Mouse (Mus musculus) left cerebral cortex, adult 8-10 months (tissue): ENCODE data around the gene Cog4. TPM values are rescaled to one million over a fixed set of nuclear protein-coding genes. Genes with fewer than 3 reads are reported as not detected.
"Not testable (repeated sequence)": the region's sequence is repeated elsewhere in the genome, so short reads cannot be mapped to it uniquely, and the experiment has no call there.

ENCODE experiments used
- DNase-seq, 2 experiments: peaks; one replicate each; pipeline ENCODE4 v3.0.0; 2022; ENCODE audit warnings: low spot score in 2 of 2
- total RNA-seq, 4 experiments: library from RNA; stranded (reverse); gene quantifications; 2 replicates each; pipeline ENCODE4 v1.2.4; 2022

Gene Cog4
- total RNA-seq, 4 experiments from 2014 or later = 50.2 to 56.8 (median 54.5) TPM

GRCm38 (mm10) chr8:110828511-110828910 lies 17.9 kb upstream of the Cog4 start:
- no peak for DNase-seq

DNA sequence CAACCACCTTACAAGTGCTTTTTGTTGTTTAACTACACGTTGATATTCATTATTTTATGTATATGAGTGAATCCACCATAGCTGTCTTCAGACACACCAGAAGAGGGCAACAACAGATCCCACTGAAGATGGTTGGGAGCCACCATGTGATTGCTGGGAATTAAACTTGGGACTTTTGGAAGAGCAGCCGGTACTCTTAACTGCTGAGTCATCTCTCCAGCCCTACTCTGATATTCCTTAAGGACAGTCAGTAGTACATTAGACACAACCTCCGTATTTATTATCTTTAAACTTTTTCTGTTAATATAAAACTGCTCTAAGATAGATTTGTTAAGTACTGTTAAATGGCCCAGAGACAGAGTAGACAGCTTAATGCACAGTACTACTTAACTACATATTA lies 14.4 kb upstream of the Cog4 start:
- DNase-seq = no peak

DNA sequence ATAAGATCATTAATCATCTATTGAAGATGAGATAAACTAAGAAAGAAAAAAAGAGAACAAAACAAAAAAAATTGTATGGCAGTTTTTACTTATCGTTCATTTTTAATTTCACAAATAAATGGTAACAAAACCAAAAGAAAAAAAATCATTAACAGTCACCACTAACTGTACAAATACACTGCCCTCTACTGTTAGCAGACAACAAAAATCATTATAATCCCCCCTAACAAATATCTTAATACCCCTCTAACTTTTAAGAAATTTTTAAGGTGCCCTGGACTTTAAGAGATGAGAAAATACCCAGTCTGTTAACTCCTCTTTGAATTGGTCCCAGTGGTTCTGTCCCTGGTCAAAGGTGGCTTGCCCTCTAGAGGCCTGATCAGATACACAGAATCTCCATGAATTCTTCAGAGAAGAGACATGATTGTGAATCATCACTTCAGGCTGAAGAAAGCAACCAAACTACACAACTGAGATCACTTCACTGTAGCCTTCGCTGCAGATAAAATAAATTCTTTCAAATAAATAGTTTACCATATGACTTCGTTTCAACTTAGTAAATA lies 4.3 kb upstream of the Cog4 start:
- no peak for DNase-seq

- DNase-seq = no peak
Measured at GRCm38 (mm10) chr8:110843207-110843606, 3.2 kb upstream of the Cog4 start.

DNA sequence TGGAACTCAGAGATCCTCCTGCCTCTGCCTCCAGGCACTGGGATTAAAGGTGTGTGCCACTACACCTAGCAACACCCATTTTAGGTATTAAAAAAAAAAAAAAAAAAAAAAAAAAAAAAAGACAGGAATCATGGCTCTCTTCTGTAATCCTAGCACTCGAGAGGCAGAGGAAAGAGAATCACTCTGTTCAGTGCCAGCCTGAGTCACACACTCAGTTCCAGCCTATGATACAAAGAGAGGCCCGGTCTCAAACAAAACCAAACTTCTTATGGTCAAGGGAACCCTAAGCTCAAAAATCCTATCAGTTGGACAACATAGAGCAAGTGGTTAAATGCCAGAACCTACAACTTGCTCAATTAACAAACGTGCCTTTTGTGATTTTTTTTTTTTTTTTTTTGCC lies 1.5 kb upstream of the Cog4 start:
- no peak for DNase-seq

- DNase-seq = no peak
Measured at GRCm38 (mm10) chr8:110845821-110846404, 487 bp upstream of the Cog4 start.

DNA sequence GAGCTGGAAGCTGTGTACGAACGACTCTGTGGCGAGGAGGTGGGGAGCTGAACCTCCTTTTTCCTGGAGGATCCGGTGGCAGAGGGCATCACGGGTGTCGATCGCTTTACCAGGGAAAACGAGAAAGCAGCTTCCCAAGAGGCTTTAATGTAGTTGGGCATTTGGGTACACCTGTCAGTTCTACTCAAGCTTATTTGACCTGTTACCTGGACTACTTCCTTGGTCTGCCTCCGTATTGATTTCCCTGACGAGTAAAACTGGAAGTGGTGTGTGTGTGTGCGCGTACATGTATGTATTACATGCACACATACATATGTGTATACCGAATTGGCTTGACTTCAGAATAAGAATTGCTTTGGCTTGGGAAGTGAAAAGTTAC lies 760 bp downstream of the Cog4 start:
- DNase-seq = no peak

DNA sequence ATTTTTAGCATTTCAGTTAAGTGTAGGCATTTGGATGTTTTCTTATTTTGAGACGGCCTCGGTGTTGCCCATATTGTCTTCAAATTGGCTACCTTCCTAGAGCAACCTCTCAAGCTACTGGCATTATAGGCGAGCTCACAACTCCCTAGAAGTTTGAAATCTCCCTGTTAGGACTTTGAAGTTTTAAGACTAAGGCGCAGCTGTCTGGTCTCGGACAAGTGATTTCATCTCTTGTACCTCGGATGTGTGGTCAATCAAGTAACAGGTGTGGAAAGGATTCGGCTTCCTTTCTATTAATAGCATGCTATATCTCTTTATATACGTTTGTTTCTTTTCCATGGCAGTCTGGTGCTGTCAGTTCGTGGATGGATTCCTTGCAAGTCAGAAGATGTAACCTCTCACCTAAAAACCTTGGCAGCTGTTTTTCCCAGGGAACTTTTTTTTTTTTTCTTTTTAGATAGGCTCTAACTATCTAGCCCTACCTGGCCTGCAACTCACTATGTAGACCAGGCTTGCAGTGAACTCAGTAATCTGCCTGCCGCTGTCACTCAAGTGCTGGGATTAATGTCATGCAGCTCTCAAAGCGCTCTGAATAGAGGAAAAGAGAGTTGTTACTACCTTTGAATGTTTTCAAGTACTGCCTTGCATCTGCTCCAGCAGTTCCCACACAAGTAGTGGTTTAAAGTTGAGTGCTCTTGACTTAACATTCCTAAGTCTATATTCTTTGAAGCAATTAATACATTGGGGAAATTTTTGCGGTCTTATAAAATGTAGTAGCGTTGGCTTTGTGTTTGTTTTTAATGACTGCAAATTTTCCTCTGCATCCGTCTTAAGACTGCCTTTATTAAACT lies 1.5 kb downstream of the Cog4 start:
- DNase-seq = no peak

DNA sequence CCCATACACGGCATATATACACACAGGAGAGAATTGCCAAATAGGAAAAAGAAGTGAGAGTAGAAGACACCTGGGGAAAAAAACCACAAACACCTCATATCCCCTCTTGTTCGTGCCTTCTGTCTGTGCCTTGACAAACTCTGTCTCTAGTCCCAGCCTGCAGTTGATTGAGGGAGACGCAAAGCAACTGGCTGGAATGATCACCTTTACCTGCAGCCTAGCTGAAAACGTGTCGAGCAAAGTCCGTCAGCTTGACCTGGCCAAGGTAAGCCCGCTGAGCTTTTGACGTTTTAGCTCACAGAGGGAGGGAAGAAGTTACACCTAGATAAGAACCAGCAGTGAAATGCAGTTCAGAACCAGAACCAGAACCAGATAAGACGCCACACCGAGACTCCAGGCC lies 4.8 kb downstream of the Cog4 start:
- DNase-seq = no peak

DNA sequence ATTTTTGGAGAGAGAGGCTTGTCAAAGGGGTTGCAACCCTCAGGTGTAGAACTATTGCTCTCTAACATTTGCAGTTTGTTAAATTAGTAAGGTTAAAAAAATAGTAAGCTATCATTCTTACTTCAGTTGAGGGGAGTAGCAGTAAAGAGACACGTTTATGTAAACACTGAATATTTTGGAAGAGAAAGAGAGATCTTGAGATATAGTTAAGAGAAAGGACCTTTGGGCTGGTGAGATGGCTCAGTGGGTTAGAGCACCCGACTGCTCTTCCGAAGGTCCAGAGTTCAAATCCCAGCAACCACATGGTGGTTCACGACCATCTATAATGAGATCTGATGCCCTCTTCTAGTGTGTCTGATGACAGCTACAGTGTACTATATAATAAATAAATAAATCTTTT lies 9.7 kb downstream of the Cog4 start:
- not testable (repeated sequence) for DNase-seq

DNA sequence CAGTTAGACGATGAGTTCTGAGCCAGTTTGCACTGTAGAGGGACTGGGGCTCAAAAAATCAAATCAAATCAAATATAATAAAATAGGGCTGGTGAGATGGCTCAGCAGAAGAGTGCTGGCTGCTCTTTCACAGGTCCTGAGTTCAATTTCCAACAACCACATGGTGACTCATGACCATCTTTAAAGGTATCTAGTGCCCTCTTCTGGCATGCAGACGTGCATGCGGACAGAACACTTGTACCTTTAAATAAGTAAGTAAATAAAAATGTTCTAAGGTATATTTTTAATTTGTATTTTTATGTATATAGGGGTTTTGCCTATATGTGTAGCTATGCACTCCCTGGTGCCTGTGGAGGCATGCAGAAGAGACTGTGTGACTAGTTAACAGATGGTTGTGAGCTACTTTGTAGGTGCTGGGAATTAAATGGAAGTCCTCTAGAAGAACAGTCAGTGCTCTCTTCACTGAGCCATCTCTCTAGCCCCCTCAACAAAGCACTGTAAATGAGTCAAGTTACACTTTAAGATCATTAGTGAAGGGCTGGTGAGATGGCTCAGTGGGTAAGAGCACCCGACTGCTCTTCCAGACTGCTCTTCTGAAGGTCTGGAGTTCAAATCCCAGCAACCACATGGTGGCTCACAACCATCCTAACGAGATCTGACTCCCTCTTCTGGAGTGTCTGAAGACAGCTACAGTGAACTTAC lies 10.5 kb downstream of the Cog4 start:
- no peak for DNase-seq

- DNase-seq = no peak
Measured at GRCm38 (mm10) chr8:110859651-110860501, 13.5 kb downstream of the Cog4 start.

- not testable (repeated sequence) for DNase-seq
Measured at GRCm38 (mm10) chr8:110861347-110862025, 15.1 kb downstream of the Cog4 start.

DNA sequence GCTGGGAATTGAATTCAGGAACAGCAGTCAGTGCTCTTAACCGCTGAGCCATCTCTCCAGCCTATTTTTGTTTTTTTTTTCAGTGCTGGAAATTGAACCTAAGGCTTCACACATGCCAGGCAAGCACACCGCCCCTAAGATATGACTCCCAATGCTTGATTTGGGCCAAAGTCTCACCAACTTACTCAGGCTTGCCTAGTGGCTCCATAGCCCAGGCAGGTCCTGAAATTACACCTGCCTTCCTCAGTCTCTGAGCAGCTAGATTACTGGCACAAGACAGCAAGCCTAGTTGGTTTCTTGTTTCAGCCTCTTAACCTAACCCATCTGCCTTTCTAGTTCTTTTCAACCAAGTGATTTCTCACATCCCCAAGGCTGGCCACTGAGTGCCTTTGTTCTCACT lies 24.1 kb downstream of the Cog4 start:
- no peak for DNase-seq

DNA sequence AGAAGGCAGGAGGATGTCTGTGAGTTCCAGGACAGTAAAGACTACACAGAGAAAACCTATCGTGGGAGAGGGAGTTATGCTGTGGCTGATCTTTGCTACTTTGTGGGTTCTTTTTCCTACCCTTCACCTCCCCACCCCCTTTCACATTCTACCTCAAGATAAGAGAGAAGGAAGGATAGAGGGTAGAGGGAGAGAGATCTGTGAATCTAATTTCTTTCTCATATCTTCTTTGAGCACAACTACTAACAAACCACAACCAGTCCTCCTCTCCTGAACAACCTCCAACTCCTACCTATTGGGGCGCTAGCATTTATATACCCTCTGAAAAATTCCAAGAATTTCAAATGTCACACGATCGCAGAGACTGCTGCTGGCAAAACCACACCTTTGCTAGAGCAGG lies 31.5 kb downstream of the Cog4 start:
- DNase-seq = no peak

- peak in 1 of 2 experiments; percentile 39 for DNase-seq
Measured at GRCm38 (mm10) chr8:110881741-110882310, 35.4 kb downstream of the Cog4 start.

DNA sequence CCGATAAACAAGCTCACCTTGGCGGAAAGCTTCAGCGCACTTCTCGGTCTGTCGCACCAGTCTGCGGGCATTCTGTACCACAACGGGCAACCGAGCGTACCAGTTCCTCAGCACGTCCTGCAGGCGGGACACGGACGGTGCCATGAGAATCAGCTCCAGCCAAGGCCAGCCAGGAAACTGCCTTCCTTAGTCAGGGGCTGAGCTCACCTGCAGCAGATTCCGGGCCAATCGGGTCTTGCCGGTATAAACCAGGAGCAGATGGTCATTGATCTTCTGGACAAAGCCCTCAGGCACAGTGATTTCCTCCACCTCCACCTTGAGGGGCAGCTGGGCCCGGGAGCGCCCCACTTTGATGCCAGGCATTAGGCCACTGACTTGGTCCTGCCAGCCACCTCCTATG lies 37.4 kb downstream of the Cog4 start:
- DNase-seq = no peak

DNA sequence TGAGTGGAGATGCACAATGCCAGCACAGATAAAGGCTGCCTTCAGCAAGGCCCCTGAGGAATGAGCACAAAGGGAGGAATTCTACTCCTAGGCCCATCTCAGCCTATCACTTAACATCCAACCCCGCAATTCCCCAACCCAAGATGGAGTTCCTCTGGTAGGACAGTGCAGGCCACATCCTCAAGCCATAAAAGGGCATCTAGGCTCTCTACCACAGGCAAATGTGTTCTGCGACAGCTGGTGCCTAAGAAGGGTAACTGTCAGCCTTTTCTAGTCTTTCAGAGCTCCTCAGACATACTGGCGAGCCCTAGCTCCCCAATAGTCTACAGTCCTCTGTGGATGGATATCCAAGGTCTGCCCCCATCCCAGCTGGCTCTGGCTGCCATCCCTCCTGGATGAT lies 40.2 kb downstream of the Cog4 start:
- DNase-seq = no peak

GRCm38 (mm10) chr8:110887551-110887950 lies 41.2 kb downstream of the Cog4 start:
- no peak for DNase-seq

- DNase-seq = peak in 1 of 2 experiments; percentile 46
Measured at GRCm38 (mm10) chr8:110888441-110888840, 42.0 kb downstream of the Cog4 start.
